Mouse (Mus musculus): ENCODE measurements at regions not wholly inside any gene's neighbourhood (a gene's known extent, or its start where the extent isn't known, plus 50 kb on each side); places are given as distances from the start of the nearest gene placed in this dataset.

DNA sequence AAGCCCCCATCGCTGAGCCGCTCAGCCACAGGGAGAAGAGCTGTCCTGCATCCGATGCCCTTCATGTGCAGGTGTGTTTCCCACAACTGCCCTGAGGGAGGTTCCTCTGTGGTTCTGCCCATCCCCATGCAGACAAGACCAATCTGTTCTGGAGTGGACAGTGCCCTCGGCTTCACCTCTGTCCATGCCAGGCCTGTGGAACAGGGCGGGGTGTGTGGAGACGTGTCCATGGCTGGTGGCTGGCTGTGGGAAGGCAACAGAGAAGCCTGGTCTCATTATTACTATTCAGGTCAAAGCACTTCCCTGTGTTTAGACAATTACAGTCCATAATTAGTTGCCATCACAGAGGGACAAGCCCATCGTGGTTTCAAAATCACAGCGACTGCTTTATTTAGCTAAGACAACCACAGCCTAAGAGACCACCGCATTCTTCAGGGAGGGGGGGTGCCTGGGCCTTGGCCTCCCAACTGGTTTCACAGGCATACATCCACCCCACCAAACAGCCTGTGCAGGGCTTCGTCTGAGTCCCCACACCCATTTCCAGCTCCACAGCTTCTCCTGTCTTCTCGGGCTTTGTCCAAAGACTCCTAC is 97.7 kb downstream of the Rplp1 start:
- no peak for DNase-seq

DNA sequence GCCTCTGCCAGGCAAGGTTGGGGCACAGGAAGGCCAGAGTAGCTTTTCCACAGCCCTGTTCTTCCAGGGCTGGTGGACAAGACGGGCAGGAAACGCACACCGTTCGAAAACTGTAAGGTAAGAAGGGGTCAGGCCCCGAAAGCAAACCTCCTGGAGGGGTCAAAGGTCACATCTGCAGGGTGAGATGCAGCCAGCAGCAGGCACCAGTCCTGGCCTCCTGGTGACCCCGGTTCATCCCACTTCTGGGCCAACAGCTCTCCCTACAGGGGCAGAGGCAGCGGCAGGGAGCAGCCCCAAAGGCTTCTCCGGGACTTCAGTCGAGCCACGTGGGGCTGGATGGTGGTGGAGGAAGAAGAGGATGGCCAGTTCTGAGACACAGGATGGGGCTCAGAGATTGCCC is 98.3 kb downstream of the Rplp1 start:
- DNase-seq: no peak

DNA sequence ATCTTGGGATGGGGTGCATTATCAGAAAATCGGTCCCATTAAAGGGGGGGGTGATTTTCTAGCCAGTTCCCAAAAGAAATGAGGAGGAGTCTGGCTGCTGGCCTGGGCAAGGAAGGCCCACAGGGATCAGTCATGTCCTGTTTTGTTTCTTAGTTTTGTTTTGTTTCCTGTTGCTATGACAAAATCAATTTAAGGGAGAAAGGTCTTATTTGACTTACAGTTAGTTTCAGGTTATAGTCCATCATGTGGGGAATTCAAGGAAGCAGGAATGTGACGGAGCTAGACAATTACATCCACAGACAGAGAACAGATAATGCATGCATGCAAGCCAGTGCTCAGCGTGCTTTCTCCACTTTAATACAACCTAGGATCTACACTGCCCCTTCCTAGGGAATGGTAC is 101.1 kb downstream of the Rplp1 start:
- DNase-seq: no peak

DNA sequence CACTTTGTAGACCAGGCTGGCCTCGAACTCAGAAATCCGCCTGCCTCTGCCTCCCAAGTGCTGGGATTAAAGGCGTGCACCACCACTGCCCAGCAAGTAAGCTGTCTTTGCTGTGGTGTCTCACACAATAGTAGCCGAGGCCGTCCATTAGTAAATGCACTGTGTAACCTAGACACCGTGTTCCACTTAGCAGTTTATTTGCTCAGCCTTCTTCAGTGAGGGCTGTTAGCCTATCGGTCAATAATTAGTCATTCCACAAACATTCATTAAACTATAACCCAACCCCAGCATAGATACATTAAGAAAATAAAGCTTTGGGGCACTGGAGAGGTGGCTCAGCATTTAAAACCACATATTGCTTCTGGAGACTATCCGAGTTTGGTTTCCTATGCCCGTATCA is 102.0 kb downstream of the Rplp1 start:
- DNase-seq: no peak

DNA sequence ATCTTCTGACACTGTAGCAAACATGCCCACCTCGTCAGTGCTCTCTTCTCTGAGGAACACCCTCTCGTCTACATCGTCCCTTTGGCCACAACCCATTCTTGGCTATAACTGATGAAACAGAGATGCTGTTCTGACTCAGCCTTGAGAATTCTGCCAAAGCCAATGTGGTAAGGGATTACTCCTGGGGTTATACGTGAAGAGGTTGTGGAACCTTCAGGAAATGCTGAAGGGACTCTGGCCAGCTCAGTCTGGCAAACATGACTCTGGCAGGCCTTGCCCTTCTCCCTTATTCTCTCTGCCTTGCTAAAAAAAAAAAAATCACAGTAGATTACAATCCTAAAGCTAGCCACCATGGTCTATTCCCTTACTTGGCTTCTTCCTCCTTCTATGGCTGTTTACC is 103.9 kb downstream of the Rplp1 start:
- no peak for DNase-seq

DNA sequence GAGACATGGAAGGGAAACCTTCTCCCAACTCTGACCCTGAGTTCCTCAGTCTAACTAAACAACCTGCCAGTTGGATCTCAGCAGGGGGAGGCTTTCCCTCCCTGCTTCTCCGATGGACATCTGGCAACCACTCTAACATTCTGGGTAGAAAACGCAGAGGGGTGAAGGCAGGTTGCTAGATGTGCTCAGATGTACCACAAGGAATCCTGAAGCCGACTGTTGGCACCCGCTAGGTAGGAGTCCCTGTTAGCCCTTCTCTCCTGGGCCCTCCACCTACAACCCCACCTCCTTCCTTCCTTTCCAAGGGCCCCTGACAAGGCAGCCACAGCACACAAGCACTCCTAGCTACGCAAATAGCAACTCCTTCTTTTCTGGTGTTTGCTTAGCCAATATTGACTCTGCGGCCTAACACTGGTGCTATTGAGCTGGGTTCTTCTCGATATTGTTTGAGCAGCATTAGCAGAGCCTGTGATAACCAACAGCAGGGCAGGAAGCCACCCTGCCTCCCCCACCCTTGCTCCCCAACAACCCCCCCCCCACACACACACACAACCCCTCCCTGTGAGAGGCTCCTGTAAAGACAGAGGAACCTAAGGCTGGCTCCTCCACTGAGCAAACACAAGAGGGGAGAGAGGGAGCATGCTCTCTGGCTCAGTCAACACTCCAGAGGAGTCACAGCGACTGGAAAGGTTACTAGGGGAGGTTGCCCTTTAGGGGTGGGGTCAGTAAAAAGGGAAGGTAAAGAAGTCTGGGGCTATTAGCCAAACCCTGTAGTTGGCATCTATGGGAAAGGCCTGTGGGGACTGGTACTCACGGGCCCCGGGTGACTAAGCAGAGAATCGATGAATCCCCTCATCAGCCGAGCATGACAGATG is 105.8 kb downstream of the Rplp1 start:
- no peak for DNase-seq

DNA sequence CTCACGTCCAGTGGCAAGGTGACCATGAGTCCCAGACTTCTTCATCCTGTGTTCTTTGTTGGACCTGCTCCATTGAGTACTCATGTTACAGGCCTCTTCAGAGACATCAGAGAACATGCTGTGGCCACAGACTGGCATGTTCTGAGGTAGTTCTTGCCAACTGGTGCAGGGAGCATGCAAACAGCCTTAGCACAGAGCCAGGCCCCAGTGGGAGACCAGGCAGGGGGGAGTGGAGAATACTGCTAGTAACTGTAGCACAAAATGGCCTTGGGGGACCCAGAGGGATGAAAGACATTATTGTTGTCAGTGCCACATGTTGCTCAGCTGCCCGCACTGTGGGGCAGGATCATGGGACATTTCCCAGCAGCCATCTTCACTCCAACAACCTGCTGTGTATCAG is 108.4 kb downstream of the Rplp1 start:
- DNase-seq: no peak

DNA sequence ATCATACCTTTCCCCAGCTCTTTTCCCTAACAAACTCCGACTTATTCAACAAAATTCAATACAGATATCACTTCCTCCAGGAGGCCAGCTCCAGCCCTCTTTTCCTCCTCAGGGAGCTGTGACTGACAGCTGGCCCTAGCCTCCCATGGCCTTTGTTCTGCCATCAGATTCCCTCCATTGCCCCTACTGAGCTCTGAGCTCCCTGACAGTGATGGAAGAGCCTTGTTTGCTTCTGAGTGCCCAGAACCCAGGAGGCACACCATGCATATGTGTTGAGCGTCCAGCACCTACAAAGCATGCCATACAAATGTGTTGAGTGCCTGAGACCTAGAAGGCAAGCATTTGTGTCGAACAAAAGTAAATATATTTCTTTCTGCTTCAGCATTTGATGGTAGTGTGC is 110.8 kb downstream of the Rplp1 start:
- no peak for DNase-seq

DNA sequence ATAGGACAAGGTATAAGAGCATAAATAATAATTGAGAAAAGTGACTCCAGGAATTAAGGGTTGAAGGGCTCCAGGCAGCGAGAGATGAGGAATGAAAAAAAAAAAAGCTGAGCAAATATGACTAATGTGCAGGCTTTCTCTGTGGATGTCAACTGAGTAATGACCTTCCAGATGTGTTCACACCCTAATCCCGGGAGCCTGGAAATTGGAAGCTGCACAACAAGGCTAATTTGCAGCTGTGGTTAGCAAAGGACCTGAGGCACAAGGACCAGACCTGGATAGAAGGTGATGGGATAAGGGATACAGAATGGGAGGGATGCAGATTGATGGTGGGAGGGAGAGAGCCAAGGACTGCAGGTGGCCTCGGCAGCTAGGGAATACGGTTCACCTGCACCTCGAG is 111.6 kb downstream of the Rplp1 start:
- DNase-seq: no peak

DNA sequence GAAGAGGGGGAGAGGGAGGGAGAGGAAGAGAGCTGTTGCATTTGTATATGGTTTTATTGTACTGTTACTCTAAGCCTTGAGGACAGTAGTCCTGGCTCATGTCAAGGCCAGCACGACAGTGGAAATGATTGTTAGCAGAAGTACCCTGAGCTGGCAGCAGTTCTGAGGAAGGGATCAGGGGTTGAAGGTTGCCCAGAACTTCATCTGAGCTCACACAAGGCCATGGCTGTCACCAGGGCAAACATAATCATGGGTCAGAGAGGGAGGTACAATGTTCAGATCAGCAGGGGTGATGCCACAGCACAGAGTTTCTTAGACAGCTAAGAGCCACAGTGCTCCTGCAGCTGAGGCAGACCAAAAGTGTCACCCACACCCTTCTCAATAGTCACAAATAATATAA is 114.8 kb downstream of the Rplp1 start:
- no peak for DNase-seq

DNA sequence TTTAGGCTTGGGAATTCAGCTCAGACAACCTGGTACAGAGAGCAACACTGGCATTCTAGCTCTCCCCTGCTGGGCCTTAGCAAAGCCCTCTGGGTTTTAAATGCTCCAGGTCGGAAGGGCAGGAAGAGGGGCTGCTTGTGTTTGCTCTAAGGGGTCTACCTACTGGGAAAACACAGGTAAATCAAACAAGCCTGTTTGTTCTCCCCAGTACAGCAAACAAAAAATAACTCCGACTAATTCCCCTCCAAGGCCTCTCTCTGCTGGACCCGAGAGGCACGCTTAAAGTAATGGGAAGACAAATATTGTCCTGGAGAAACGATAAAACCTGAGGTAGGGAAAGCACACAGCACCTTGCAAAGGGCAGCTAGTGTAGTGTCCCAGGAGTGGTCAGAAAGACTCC is 118.4 kb downstream of the Rplp1 start:
- DNase-seq: no peak

DNA sequence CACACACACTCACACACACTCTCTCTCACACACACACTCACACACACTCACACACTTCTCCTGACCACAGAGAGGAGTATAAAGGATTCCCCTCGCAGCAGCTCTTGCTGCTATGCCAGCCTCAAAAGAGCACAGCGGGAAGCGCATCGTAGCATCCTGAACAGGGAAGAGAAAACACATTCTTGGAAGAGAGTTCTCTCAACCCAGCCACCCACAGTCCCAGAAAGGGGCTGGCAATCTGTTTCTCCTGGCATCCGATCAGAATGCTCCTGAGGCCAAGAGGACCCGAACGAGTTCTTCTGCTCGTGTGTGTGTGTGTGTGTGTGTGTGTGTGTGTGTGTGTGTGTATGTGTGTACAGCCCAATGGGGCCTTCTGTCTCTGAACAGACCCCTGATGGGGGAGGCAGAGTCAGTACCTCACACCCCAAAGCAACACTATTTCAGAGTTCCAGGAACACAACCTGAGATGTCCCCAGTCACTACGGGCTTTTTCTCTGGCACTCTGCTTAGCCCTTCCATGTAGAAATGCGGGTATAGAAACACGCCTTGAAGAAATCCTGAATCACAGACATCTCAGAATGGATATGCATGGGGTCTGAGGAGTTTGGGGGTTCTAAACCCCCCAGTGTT is 122.8 kb downstream of the Rplp1 start:
- DNase-seq: no peak

DNA sequence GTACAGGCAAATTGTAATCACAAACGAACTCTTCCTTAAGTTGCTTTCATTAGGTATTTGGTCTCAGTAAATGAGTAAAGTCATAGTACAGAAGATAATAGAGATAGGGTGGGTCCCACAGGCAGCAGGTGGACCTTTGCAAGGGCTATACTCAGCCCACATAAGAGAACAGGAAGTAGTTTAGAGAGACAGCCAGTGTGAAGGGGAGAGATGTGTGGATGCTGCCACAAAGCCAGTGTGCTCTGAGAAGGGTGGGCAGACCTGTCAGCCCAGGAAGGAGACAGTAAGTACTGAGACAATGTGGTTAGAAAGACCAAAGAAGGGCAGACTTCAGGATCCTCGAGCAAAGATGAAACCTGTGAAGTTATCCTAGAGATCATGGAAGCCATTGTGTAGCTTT is 123.5 kb downstream of the Rplp1 start:
- DNase-seq: no peak

DNA sequence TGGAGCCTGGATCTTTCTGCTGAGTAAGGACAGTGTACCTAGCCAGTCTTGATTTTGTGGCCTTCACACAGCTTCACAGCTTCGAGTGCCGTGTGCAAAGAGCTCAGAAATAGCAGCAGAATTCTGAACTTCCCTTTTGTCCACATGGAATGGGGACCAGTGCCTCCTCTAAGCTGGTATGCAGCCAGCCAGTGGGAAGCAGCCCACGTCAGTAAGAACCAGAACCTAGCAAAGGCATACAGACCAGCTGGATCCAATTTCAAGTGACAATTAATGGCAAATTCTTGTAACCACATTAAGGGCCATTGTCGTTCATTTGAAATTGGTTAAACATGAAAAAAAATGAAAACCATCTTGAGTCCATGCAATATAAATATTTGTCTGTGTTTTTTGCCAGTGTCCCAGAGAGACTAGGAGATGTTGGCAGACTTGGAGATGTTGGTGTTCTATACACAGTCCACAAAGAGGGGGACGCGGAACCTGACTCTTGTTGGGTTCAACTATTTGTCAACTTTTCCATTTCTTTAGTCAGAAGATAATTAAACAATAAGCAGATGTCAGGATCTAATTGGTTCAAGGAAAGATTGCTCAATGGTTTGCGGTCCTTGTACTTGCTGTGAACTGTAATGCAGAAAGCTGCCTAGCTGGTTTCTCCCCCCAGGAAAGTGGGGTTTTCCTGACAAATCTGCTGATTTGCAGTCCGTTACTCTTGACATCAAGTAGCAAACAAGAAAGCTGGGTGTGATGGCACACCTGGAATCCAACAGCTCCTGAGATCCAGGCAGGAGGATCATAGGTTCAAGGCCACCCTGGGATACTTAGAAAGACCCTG is 125.1 kb downstream of the Rplp1 start:
- no peak for DNase-seq

DNA sequence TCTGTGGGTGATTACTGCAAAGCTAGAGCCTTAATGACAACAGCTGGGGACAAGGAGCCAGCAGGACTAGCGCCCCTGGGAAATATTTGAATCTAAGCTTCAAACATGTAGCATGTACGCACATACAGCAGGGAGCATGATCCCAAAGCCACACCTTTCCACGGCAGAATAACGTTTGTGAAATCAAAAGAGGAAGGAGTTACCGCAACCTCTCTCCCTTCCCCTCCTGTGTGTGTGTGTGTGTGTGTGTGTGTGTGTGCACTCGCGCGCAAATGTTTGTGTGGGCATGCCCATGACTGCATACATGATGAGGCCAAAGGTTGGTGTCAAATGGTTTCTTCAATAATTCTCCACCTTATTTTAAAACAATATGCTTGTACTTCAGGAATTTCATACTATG is 132.9 kb downstream of the Rplp1 start:
- DNase-seq: peak; percentile 28 to 33

DNA sequence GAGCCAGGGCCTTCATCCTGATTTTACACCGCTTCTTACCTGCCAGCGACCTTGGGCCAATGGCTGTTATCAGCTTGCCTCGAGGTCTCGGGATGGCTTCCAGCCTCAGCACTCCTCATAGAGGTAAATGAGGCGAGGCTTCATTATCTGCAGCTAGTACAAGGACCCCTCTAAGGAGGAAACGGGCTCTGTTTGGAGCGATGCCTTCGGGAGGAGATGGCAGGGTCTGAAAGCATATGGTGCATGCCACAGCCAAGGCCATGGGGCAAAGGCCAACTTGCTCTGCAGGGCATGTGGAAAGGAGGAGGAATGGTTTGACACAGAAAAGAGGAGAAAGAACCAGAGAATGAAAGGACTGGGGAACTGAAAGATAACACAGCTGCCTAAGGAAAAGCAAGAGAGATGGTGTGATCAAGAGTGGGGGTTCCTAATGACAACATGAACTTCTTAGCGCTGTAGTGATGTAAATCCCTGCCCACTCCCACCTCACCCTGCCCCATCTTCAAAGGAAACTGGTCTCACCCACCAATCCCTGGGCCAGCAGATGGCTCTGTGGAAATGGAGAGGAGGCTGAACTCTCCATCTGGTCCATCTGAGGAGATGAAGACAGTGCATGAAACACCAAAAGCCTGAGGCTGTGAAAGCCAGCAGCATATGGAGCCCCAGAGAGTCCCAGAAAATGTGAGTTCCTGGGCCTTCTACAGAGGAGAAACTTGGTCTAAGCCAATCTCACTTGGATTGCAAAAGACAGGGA is 134.0 kb downstream of the Rplp1 start:
- no peak for DNase-seq

DNA sequence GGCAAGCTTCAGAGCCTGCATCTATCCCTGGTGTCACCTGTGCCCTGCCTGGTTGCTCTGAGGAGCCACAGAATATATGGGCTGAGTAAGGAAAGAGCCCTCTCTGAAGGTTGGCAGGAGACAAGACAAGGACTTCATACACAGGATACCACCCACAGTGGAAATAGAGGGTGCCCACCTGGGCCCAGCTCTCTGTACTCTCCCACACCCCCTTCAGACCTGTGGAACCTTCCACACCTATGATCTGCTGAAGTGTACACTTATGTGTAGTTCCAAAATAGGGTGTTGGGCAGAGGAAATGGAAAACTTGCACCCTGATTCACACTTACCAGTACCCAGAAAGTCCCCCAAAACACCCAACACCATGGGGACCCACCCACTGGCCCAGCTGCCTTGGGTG is 135.2 kb downstream of the Rplp1 start:
- no peak for DNase-seq

DNA sequence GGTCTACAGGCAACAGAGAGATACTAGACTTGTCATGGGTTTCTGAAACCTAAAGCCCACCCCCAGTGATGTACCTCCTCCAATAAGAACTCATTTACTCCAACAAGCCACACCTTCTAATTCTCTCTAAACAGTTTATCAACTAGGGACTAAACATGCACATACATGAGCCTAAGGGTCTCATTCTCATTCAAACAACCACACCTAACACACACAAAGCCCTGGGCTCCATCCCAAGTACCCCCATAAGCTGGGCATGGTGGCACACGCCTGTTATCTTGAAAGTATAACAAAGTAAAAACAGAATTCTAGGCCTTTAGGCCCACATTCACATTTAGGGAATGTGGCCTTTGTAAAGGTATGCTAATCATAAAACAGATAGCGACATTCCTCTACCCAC is 137.9 kb downstream of the Rplp1 start:
- DNase-seq: no peak

DNA sequence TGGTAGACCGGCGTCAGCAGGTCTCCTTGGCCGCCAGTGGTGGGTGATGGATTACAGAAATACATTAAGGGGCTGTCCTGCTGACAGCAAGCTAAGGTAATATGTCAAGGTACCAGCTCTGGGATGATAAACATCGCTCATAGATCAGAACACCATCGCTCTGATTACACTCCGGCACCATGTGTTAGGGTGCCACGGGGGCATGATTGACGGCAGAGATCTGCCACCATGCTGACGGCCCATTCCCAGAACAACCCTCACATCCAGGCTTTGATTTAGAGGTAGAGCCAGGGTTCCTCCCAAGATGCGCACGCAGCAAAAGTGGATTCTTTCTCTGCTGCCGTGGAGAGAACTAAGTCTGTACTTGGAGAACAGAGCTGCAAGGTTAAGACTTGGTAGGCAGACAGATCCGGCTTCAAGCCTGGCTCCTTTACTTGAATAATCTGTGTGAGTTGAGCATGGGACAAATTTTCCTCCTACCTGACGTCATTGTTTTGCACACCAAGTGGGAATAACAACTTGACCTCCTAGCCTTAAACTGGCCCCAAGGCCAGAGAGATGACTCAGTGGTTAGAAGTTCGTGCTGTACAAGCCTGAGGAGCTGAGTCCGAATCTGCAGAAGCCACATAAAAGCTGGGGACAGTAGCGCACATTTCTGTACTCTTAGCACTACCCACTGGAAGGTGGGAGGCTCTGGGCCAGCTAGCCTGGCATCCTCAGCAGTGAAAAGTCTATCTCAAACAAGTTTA is 144.0 kb downstream of the Rplp1 start:
- no peak for DNase-seq

DNA sequence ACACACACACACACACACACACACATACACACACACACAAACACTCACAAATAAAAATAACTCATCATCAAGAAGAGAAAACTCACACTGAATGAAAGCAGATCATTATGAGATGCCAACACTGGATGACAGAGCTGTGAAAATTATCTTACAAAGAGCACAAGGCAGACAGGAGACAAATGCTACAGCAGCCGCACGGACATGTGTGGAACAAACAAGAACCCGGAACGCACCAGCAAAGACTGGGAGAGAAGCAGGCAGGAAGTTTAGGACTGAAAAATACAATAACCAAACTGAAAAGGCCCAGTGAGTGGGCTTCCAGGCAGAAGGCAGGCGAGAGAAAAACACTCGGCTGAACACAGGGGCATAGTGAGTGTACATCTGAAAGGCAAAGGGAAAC is 148.2 kb downstream of the Rplp1 start:
- no peak for DNase-seq

DNA sequence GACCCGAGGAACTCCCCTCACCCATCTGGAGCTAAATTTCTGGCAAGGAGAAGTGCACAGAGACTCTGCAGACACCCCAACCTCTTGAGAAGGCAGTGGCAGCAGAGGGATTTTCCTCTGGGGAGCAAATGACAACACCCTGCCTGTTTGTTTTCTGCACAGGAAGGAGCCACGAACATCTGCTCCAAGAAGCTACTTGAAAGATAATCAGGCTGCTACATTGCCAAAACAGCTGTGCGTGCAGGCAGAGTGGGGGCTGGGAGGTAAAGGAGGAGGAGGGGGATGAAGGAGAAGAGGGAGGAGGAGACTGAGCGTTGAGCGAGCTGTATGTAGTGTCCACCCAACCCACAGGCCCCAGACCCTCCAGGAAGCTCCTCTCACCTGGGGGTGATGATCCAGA is 149.0 kb downstream of the Rplp1 start:
- no peak for DNase-seq

DNA sequence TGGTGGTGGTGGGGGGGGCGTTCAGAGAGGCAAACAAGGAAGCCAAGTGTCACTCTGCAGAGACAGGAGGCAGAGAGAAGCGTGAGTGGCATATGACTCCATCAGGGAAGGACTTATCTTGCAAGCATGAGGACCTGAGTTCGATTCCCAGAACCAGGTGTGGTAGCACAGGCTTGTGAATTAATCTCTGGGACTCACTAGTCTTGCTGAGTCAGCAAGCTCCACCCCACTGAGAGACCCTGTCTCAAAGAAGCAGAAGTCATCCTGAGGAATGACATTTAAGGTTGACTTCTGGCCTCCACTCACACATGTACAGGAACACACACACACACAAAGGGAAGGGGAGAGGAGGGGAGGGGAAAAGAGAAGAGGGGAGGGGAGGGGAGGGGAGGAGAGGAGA is 156.5 kb downstream of the Rplp1 start:
- no peak for DNase-seq

Data from B cell, adult 2 months (primary cell).